Mouse (Mus musculus) stomach, embryonic 14.5 days (tissue): ENCODE measurements at regions not wholly inside any gene's neighbourhood (a gene's known extent, or its start where the extent isn't known, plus 50 kb on each side); places are given as distances from the start of the nearest gene placed in this dataset.
A peak's percentile ranks its signal among the peaks of the same experiment; 100 is the strongest.

Source experiments
- ATAC-seq: fragments of 200-750 bp; cut with Nextera tagmentation; 2 replicates; pipeline ENCODE4 v1.8.0; 2017; ENCODE audit warnings: low read depth, moderate TSS enrichment; ENCODE audit not compliant: insufficient number of reproducible peaks, insufficient read depth, low FRiP score
- H3K27ac ChIP-seq: fragments of 300-500 bp; sonication (generic); 2 replicates; pipeline ENCODE4 v1.5.1; 2014; ENCODE audit warnings: mild to moderate bottlenecking, low read length, moderate library complexity, mixed read lengths
- H3K27me3 ChIP-seq: fragments of 300-500 bp; sonication (generic); 2 replicates; pipeline ENCODE4 v1.6.1; 2014; ENCODE audit warnings: low read length, control low read depth, mixed read lengths; ENCODE audit not compliant: control insufficient read depth, insufficient read depth
- H3K36me3 ChIP-seq: fragments of 300-500 bp; sonication (generic); 2 replicates; pipeline ENCODE4 v1.6.1; 2014; ENCODE audit warnings: mild to moderate bottlenecking, control low read depth, low read length, moderate library complexity, mixed read lengths; ENCODE audit not compliant: control insufficient read depth, insufficient read depth
- H3K4me1 ChIP-seq: fragments of 300-500 bp; sonication (generic); 2 replicates; pipeline ENCODE4 v1.6.1; 2014; ENCODE audit warnings: low read length, control low read depth, mixed read lengths; ENCODE audit not compliant: control insufficient read depth, insufficient read depth
- H3K4me2 ChIP-seq: fragments of 300-500 bp; sonication (generic); replicated peaks from 2 replicates; pipeline ENCODE4 v1.6.1; 2014; ENCODE audit warnings: low read depth, low read length, control low read depth
- H3K4me3 ChIP-seq: fragments of 300-500 bp; sonication (generic); 2 replicates; pipeline ENCODE4 v1.5.1; 2014; ENCODE audit warnings: low read depth, low read length, control low read depth
- H3K9ac ChIP-seq: fragments of 300-500 bp; sonication (generic); replicated peaks from 2 replicates; pipeline ENCODE4 v1.6.1; 2014; ENCODE audit warnings: low read depth, mild to moderate bottlenecking, control low read depth, low read length, moderate library complexity, mixed read lengths
- H3K9me3 ChIP-seq: fragments of 300-500 bp; sonication (generic); 2 replicates; pipeline ENCODE4 v1.6.1; 2016; ENCODE audit warnings: low read depth, low read length, control low read depth; ENCODE audit not compliant: control insufficient read depth
- WGBS: fragments of 180-500 bp; shearing (Covaris S2); extraction: QIAGEN DNeasy Blood & Tissue Kit; methylation state at CpG from one replicate; pipeline ENCODE4 v1.1.7; 2014; 5-methylcytosine and 5-hydroxymethylcytosine counted together

- Histone ChIP-seq H3K4me2 (no peak overlapping the region), H3K4me3 (no peak overlapping the region), H3K9me3 (0 out of 2 replicates have a peak, but pooled peaks cover 5% of the 10 kb centered on the region), H3K27me3 (no peaks in the 10 kb centered on the region), H3K27ac (no peak overlapping the region), H3K36me3 (no peaks in the 10 kb centered on the region), H3K4me1 (no peaks in the 10 kb centered on the region), H3K9ac (no peak overlapping the region)
- no peak for ATAC-seq
- WGBS, result 90% methylated on average over 1 of the region's 1 CpGs
Measured at GRCm38 (mm10) chr1:75895550-75895949, 349.5 kb downstream of the Slc4a3 start.

- Histone ChIP-seq H3K27me3 (no peaks in the 10 kb centered on the region), H3K36me3 (no peaks in the 10 kb centered on the region), H3K4me3 (no peak overlapping the region), H3K9me3 (no peaks in the 10 kb centered on the region), H3K27ac (no peak overlapping the region), H3K4me1 (no peaks in the 10 kb centered on the region), H3K9ac (no peak overlapping the region), H3K4me2 (no peak overlapping the region)
- no peak for ATAC-seq
- 44% methylated on average over 1 of the region's 1 CpGs for WGBS
Measured at GRCm38 (mm10) chr1:75901146-75901545, 355.1 kb downstream of the Slc4a3 start.

GRCm38 (mm10) chr1:75905699-75906470 is 359.8 kb downstream of the Slc4a3 start:
- H3K27ac ChIP-seq, result no peak overlapping the region
- H3K4me1 ChIP-seq, result no peaks in the 10 kb centered on the region
- no peak for ATAC-seq
- H3K27me3 ChIP-seq, result no peaks in the 10 kb centered on the region
- H3K4me3 ChIP-seq, result no peak overlapping the region
- H3K9ac ChIP-seq, result no peak overlapping the region
- H3K4me2 ChIP-seq, result no peak overlapping the region
- H3K9me3 ChIP-seq, result no peaks in the 10 kb centered on the region
- H3K36me3 ChIP-seq, result no peaks in the 10 kb centered on the region
- 76% methylated on average over 9 of the region's 9 CpGs for WGBS

GRCm38 (mm10) chr1:75915311-75915710 is 369.2 kb downstream of the Slc4a3 start:
- H3K27ac ChIP-seq, result no peak overlapping the region
- H3K36me3 ChIP-seq, result no peaks in the 10 kb centered on the region
- H3K27me3 ChIP-seq, result no peaks in the 10 kb centered on the region
- no peak overlapping the region for H3K4me3 ChIP-seq
- H3K4me1 ChIP-seq, result no peaks in the 10 kb centered on the region
- WGBS, result 81% methylated on average over 2 of the region's 2 CpGs
- no peak overlapping the region for H3K9ac ChIP-seq
- H3K4me2 ChIP-seq, result no peak overlapping the region
- no peak for ATAC-seq
- H3K9me3 ChIP-seq, result no peaks in the 10 kb centered on the region

GRCm38 (mm10) chr1:75916181-75916580 is 370.1 kb downstream of the Slc4a3 start:
- Histone ChIP-seq H3K36me3 (no peaks in the 10 kb centered on the region), H3K27ac (no peak overlapping the region), H3K4me1 (no peaks in the 10 kb centered on the region), H3K9me3 (no peaks in the 10 kb centered on the region), H3K9ac (no peak overlapping the region), H3K27me3 (no peaks in the 10 kb centered on the region), H3K4me3 (no peak overlapping the region), H3K4me2 (no peak overlapping the region)
- no peak for ATAC-seq
- WGBS, result 31% methylated on average over 2 of the region's 2 CpGs

- no peaks in the 10 kb centered on the region for H3K9me3 ChIP-seq
- H3K9ac ChIP-seq, result no peak overlapping the region
- no peak overlapping the region for H3K27ac ChIP-seq
- no peak overlapping the region for H3K4me2 ChIP-seq
- no peak for ATAC-seq
- 58% methylated on average over 2 of the region's 2 CpGs for WGBS
- no peaks in the 10 kb centered on the region for H3K4me1 ChIP-seq
- no peaks in the 10 kb centered on the region for H3K36me3 ChIP-seq
- H3K4me3 ChIP-seq, result no peak overlapping the region
- no peaks in the 10 kb centered on the region for H3K27me3 ChIP-seq
Measured at GRCm38 (mm10) chr1:75919134-75919533, 373.1 kb downstream of the Slc4a3 start.

- Histone ChIP-seq H3K4me2 (no peak overlapping the region), H3K27ac (no peak overlapping the region), H3K36me3 (no peaks in the 10 kb centered on the region), H3K9ac (no peak overlapping the region), H3K9me3 (no peaks in the 10 kb centered on the region), H3K27me3 (no peaks in the 10 kb centered on the region), H3K4me3 (no peak overlapping the region), H3K4me1 (no peaks in the 10 kb centered on the region)
- ATAC-seq, result no peak
- WGBS, result 88% methylated on average over 8 of the region's 8 CpGs
Measured at GRCm38 (mm10) chr1:75925046-75925445, 379.0 kb downstream of the Slc4a3 start.

- Histone ChIP-seq H3K4me2 (no peak overlapping the region), H3K27ac (no peak overlapping the region), H3K36me3 (no peaks in the 10 kb centered on the region), H3K27me3 (no peaks in the 10 kb centered on the region), H3K9me3 (no peaks in the 10 kb centered on the region), H3K4me3 (no peak overlapping the region), H3K9ac (no peak overlapping the region), H3K4me1 (no peaks in the 10 kb centered on the region)
- 28% methylated on average over 9 of the region's 9 CpGs for WGBS
- ATAC-seq, result peak; percentile 63; the same call in 1 of the 2 replicates
Measured at GRCm38 (mm10) chr1:75925802-75926201, 379.7 kb downstream of the Slc4a3 start.

- Histone ChIP-seq H3K27me3 (no peaks in the 10 kb centered on the region), H3K4me2 (no peak overlapping the region), H3K4me3 (no peak overlapping the region), H3K36me3 (no peaks in the 10 kb centered on the region), H3K4me1 (peaks cover 8% of the 10 kb centered on the region), H3K27ac (no peak overlapping the region), H3K9ac (no peak overlapping the region), H3K9me3 (no peaks in the 10 kb centered on the region)
- WGBS, result 56% methylated on average over 2 of the region's 2 CpGs
- ATAC-seq, result no peak
Measured at GRCm38 (mm10) chr1:75931852-75932251, 385.8 kb downstream of the Slc4a3 start.
